Mouse (Mus musculus) embryo, embryonic 11.5 days (tissue): ENCODE measurements around the gene 4930402K13Rik.
"Not testable (repeated sequence)": the region's sequence is repeated elsewhere in the genome, so short reads cannot be mapped to it uniquely, and the experiment has no call there.

ENCODE experiments used
- DNase-seq: peaks from one replicate; pipeline ENCODE4 v3.0.0-alpha.2; 2012; ENCODE audit warnings: low read depth, low spot score

The 4930402K13Rik gene

GRCm38 (mm10) chrX:9104262-9104661, at the start of gene 4930402K13Rik:
4930402K13Rik (plus strand) TSS chrX:9104562.
- DNase-seq, result no peak

GRCm38 (mm10) chrX:9060952-9061351, 43.4 kb upstream of the 4930402K13Rik start:
- not testable (repeated sequence) for DNase-seq

- no peak for DNase-seq
Measured at GRCm38 (mm10) chrX:9062101-9062500, 42.3 kb upstream of the 4930402K13Rik start.

GRCm38 (mm10) chrX:9062715-9063114, 41.6 kb upstream of the 4930402K13Rik start, which contains the start of gene Fthl17f:
Fthl17f (plus strand) TSS chrX:9063015.
- not testable (repeated sequence) for DNase-seq

- not testable (repeated sequence) for DNase-seq
Measured at GRCm38 (mm10) chrX:9077699-9078098, 26.7 kb upstream of the 4930402K13Rik start.

- DNase-seq, result not testable (repeated sequence)
Measured at GRCm38 (mm10) chrX:9095066-9095465, 9.3 kb upstream of the 4930402K13Rik start.

GRCm38 (mm10) chrX:9110381-9110780, 6.0 kb downstream of the 4930402K13Rik start:
- DNase-seq, result no peak

GRCm38 (mm10) chrX:9124928-9125327, 20.6 kb downstream of the 4930402K13Rik start:
- no peak for DNase-seq

GRCm38 (mm10) chrX:9128317-9128831, 24.0 kb downstream of the 4930402K13Rik start:
- DNase-seq, result no peak

GRCm38 (mm10) chrX:9139290-9139948, 35.1 kb downstream of the 4930402K13Rik start:
- DNase-seq, result no peak

GRCm38 (mm10) chrX:9142669-9143068, 38.3 kb downstream of the 4930402K13Rik start:
- DNase-seq, result no peak
